Mouse (Mus musculus): ENCODE data around the gene Rnaseh2b.

DNA sequence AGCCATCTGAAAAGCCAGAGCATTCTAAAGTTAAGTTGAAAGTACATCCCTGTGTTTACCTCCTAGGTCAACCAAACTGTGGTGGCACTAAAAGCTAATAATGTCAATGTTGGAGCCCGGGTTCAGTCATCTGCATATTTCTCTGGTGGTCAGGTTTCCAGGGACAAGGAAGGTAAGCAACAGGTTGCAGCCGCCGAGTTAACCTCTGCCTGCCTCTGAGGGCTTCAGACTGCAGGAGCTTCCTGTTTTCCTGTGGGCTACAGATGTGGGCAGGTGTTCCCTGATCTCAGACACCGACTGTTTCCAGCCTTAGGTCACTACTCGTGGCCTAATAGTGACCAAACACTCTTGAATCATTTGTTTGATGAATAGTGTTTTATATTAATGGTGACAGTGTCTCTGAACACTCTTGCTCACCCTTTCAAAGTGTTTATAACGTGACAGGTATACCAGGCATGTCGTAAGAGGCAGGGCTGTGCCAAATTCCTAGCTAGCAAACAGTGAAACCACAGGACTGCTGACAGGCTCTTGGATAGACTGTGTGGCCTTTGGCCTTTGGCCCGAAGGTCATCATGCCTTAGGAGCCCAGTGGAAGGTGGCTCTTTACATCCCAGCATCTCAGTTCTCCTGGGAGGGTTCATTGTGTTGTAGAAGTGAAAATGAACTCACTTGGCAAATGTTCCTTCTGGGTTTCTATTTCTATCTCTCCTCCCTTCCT lies 69.0 kb downstream of the Rnaseh2b start:
- TF ChIP-seq CTCF (IDR thresholded peaks at IDR 0.05; ENCODE audit: borderline replicate concordance, insufficient read depth, low read depth, low read length): no peak
- no peak for TF ChIP-seq POLR2A (IDR thresholded peaks at IDR 0.05; ENCODE audit: borderline replicate concordance, insufficient read depth, low read length)

Data from cerebellum, adult 2 months (tissue).